Mouse (Mus musculus) adrenal gland, postnatal 0 days (tissue): ENCODE data around the gene Hsf2bp. TPM values are rescaled to one million over a fixed set of nuclear protein-coding genes. Genes with fewer than 3 reads are reported as not detected.

Experiments used
- polyA plus RNA-seq: library from polyadenylated mRNA; unstranded; fragments of >200 nt; fragmentation: Nextera tagmentation; extraction: Ambion mirVana; gene quantifications from 2 replicates; pipeline ENCODE4 v1.2.1, GENCODE M21; 2015

Gene Hsf2bp
- 0.08 and 0.16 TPM in 2 replicates for polyA plus RNA-seq

GRCm38 (mm10) chr17:32035609-32036508 is at the start of gene Hsf2bp, which contains the start of gene Rrp1b:
TSS of gene Hsf2bp (minus strand) at chr17:32036349.
TSS of gene Rrp1b (plus strand) at chr17:32036100.

Other genes with a start within 250 kb of the Hsf2bp start
- 5.7 and 8.4 TPM in 2 replicates for gene Sik1, start 180.5 kb downstream of the Hsf2bp start, polyA plus RNA-seq
- gene Rrp1b, start 249 bp downstream of the Hsf2bp start, polyA plus RNA-seq, result 15.4 and 24.0 TPM in 2 replicates
- 2.2 and 2.8 TPM in 2 replicates for gene Notch3, start 130.5 kb upstream of the Hsf2bp start, polyA plus RNA-seq
- gene Ephx3, start 153.2 kb upstream of the Hsf2bp start, polyA plus RNA-seq, result 0.08 and 0.32 TPM in 2 replicates
- 57.4 and 64.8 TPM in 2 replicates for gene Brd4, start 248.4 kb upstream of the Hsf2bp start, polyA plus RNA-seq